Mouse (Mus musculus): ENCODE measurements around the gene Zfand4.

DNA sequence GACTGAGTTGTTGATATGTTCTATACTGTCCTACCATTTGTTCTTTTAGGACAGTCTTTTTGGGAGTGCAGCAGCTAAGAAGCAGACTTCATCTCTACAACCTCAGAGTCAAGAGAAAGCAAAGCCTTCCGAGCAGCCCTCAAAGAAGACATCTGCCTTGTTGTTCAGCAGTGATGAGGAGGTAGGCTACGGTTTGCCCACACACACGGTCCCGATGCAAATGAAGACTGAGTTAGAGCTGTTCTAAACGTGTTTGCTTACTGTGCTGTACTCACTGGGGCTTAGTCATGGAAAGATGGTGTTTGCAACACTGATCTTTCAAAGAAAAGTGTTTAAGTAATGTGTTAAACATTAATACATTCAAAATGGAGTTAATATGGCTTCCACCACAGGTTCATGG is 25.9 kb upstream of the Zfand4 start:
- TF ChIP-seq CTCF (IDR thresholded peaks at IDR 0.05) (no peak), EP300 (IDR thresholded peaks at IDR 0.05) (no peak)

All from lung, postnatal 0 days (tissue).